Mouse (Mus musculus) MN1 (cell line): ENCODE results near the gene Otub1.

Experiments used
- DNase-seq: peaks from one replicate; pipeline ENCODE4 v3.0.0-alpha.2; 2016; ENCODE audit warnings: low spot score

Otub1 gene

GRCm38 (mm10) chr19:7209907-7210646, 4.0 kb upstream of the Otub1 start:
- DNase-seq: no peak

- no peak for DNase-seq
Observed at GRCm38 (mm10) chr19:7205326-7205725, 790 bp downstream of the Otub1 start.

GRCm38 (mm10) chr19:7204898-7205297, 1.2 kb downstream of the Otub1 start:
- DNase-seq: no peak

GRCm38 (mm10) chr19:7200427-7200826, 5.7 kb downstream of the Otub1 start:
- no peak for DNase-seq

GRCm38 (mm10) chr19:7199089-7199488, 7.0 kb downstream of the Otub1 start:
- no peak for DNase-seq

- DNase-seq: no peak
Observed at GRCm38 (mm10) chr19:7197445-7197844, 8.7 kb downstream of the Otub1 start.

- DNase-seq: peak; percentile 73
Observed at GRCm38 (mm10) chr19:7196741-7197270, 9.3 kb downstream of the Otub1 start.

- peak; percentile 44 for DNase-seq
Observed at GRCm38 (mm10) chr19:7195900-7196728, 10.0 kb downstream of the Otub1 start.

- DNase-seq: no peak
Observed at GRCm38 (mm10) chr19:7192561-7192967, 13.6 kb downstream of the Otub1 start.

GRCm38 (mm10) chr19:7191639-7192038, 14.5 kb downstream of the Otub1 start:
- no peak for DNase-seq

- no peak for DNase-seq
Observed at GRCm38 (mm10) chr19:7190986-7191385, 15.1 kb downstream of the Otub1 start.

- DNase-seq: no peak
Observed at GRCm38 (mm10) chr19:7189026-7189425, 17.1 kb downstream of the Otub1 start.

GRCm38 (mm10) chr19:7187157-7187556, 19.0 kb downstream of the Otub1 start:
- DNase-seq: no peak

- DNase-seq: no peak
Observed at GRCm38 (mm10) chr19:7185715-7186291, 20.3 kb downstream of the Otub1 start.

GRCm38 (mm10) chr19:7185059-7185458, 21.1 kb downstream of the Otub1 start:
- no peak for DNase-seq

GRCm38 (mm10) chr19:7183419-7183818, 22.7 kb downstream of the Otub1 start:
- DNase-seq: no peak

- peak; percentile 77 for DNase-seq
Observed at GRCm38 (mm10) chr19:7182273-7182949, 23.7 kb downstream of the Otub1 start.

GRCm38 (mm10) chr19:7181496-7181895, 24.6 kb downstream of the Otub1 start:
- DNase-seq: no peak

- no peak for DNase-seq
Observed at GRCm38 (mm10) chr19:7180756-7181405, 25.2 kb downstream of the Otub1 start.

GRCm38 (mm10) chr19:7178841-7179452, 27.2 kb downstream of the Otub1 start:
- DNase-seq: peak; percentile 74
